Mouse (Mus musculus): Measurements from ENCODE around the gene Cdk6. TPM values are rescaled to one million over a fixed set of nuclear protein-coding genes. Genes with fewer than 3 reads are reported as not detected.

Gene Cdk6
- polyA plus RNA-seq, 1 experiment from 2014 or later: 34.0 TPM

- Histone ChIP-seq H3K27ac (no peak overlapping the region), H3K4me3 (no peak overlapping the region), H3K9me3 (replicated peaks) (no peaks in the 10 kb centered on the region), H3K36me3 (peaks cover 14% of the 10 kb centered on the region; the same call in 1 of the 2 replicates), H3K4me1 (no peaks in the 10 kb centered on the region), H3K27me3 (ENCODE audit: low read depth, poor library complexity, severe bottlenecking) (no peaks in the 10 kb centered on the region)
- 90% methylated on average over 22 of the region's 22 CpGs for WGBS
- DNase-seq (ENCODE audit: low spot score): no peak
Measured at GRCm38 (mm10) chr5:3472311-3473156, 131.2 kb downstream of the Cdk6 start.

- no peak overlapping the region for H3K4me3 ChIP-seq
- no peaks in the 10 kb centered on the region for H3K9me3 ChIP-seq (replicated peaks)
- H3K27me3 ChIP-seq (ENCODE audit: low read depth, poor library complexity, severe bottlenecking): no peaks in the 10 kb centered on the region
- 83% methylated on average over 3 of the region's 3 CpGs for WGBS
- H3K36me3 ChIP-seq: 0 out of 2 replicates have a peak, but pooled peaks cover 8% of the 10 kb centered on the region
- no peak overlapping the region for H3K27ac ChIP-seq
- DNase-seq (ENCODE audit: low spot score): no peak
- no peaks in the 10 kb centered on the region for H3K4me1 ChIP-seq
Measured at GRCm38 (mm10) chr5:3477711-3478110, 136.4 kb downstream of the Cdk6 start.

- WGBS: 90% methylated on average over 8 of the region's 8 CpGs
- Histone ChIP-seq H3K4me3 (no peak overlapping the region), H3K4me1 (no peaks in the 10 kb centered on the region), H3K36me3 (0 out of 2 replicates have a peak, but pooled peaks cover 5% of the 10 kb centered on the region), H3K27ac (no peak overlapping the region), H3K27me3 (ENCODE audit: low read depth, poor library complexity, severe bottlenecking) (no peaks in the 10 kb centered on the region), H3K9me3 (replicated peaks) (no peaks in the 10 kb centered on the region)
- no peak for DNase-seq (ENCODE audit: low spot score)
Measured at GRCm38 (mm10) chr5:3478216-3478615, 136.9 kb downstream of the Cdk6 start.

GRCm38 (mm10) chr5:3479016-3479795 lies 137.9 kb downstream of the Cdk6 start:
- H3K4me1 ChIP-seq: no peaks in the 10 kb centered on the region
- H3K36me3 ChIP-seq: peaks cover 11% of the 10 kb centered on the region
- no peak overlapping the region for H3K4me3 ChIP-seq
- H3K9me3 ChIP-seq (replicated peaks): no peaks in the 10 kb centered on the region
- H3K27me3 ChIP-seq (ENCODE audit: low read depth, poor library complexity, severe bottlenecking): no peaks in the 10 kb centered on the region
- DNase-seq (ENCODE audit: low spot score): no peak
- 88% methylated on average over 7 of the region's 7 CpGs for WGBS
- H3K27ac ChIP-seq: no peak overlapping the region

GRCm38 (mm10) chr5:3480637-3481395 lies 139.5 kb downstream of the Cdk6 start:
- no peaks in the 10 kb centered on the region for H3K9me3 ChIP-seq (replicated peaks)
- no peak overlapping the region for H3K4me3 ChIP-seq
- no peaks in the 10 kb centered on the region for H3K27me3 ChIP-seq (ENCODE audit: low read depth, poor library complexity, severe bottlenecking)
- WGBS: 92% methylated on average over 9 of the region's 9 CpGs
- H3K27ac ChIP-seq: no peak overlapping the region
- no peaks in the 10 kb centered on the region for H3K4me1 ChIP-seq
- H3K36me3 ChIP-seq: peaks cover 20% of the 10 kb centered on the region
- no peak for DNase-seq (ENCODE audit: low spot score)

GRCm38 (mm10) chr5:3482474-3482873 lies 141.2 kb downstream of the Cdk6 start:
- Histone ChIP-seq H3K4me1 (peaks cover 10% of the 10 kb centered on the region), H3K36me3 (peaks cover 20% of the 10 kb centered on the region), H3K27me3 (ENCODE audit: low read depth, poor library complexity, severe bottlenecking) (no peaks in the 10 kb centered on the region), H3K27ac (no peak overlapping the region), H3K9me3 (replicated peaks) (no peaks in the 10 kb centered on the region), H3K4me3 (no peak overlapping the region)
- 95% methylated on average over 7 of the region's 7 CpGs for WGBS
- DNase-seq (ENCODE audit: low spot score): no peak

GRCm38 (mm10) chr5:3483054-3483722 lies 141.9 kb downstream of the Cdk6 start:
- no peak overlapping the region for H3K27ac ChIP-seq
- H3K9me3 ChIP-seq (replicated peaks): no peaks in the 10 kb centered on the region
- DNase-seq (ENCODE audit: low spot score): no peak
- peaks cover 20% of the 10 kb centered on the region for H3K36me3 ChIP-seq
- H3K4me3 ChIP-seq: no peak overlapping the region
- H3K4me1 ChIP-seq: peaks cover 10% of the 10 kb centered on the region
- 98% methylated on average over 5 of the region's 5 CpGs for WGBS
- H3K27me3 ChIP-seq (ENCODE audit: low read depth, poor library complexity, severe bottlenecking): no peaks in the 10 kb centered on the region

- no peak for DNase-seq (ENCODE audit: low spot score)
- H3K4me3 ChIP-seq: no peak overlapping the region
- H3K4me1 ChIP-seq: peaks cover 20% of the 10 kb centered on the region
- WGBS: 39% methylated on average over 7 of the region's 7 CpGs
- H3K27me3 ChIP-seq (ENCODE audit: low read depth, poor library complexity, severe bottlenecking): no peaks in the 10 kb centered on the region
- no peaks in the 10 kb centered on the region for H3K9me3 ChIP-seq (replicated peaks)
- H3K36me3 ChIP-seq: peaks cover 26% of the 10 kb centered on the region
- no peak overlapping the region for H3K27ac ChIP-seq
Measured at GRCm38 (mm10) chr5:3486579-3487282, 145.4 kb downstream of the Cdk6 start.

- H3K27me3 ChIP-seq (ENCODE audit: low read depth, poor library complexity, severe bottlenecking): no peaks in the 10 kb centered on the region
- no peaks in the 10 kb centered on the region for H3K9me3 ChIP-seq (replicated peaks)
- H3K4me1 ChIP-seq: peaks cover 24% of the 10 kb centered on the region
- peak; percentile 26 for DNase-seq (ENCODE audit: low spot score)
- no peak overlapping the region for H3K4me3 ChIP-seq
- WGBS: 91% methylated on average over 16 of the region's 16 CpGs
- no peak overlapping the region for H3K27ac ChIP-seq
- peaks cover 26% of the 10 kb centered on the region for H3K36me3 ChIP-seq
Measured at GRCm38 (mm10) chr5:3488146-3488774, 147.0 kb downstream of the Cdk6 start.

- peaks cover 24% of the 10 kb centered on the region for H3K4me1 ChIP-seq
- H3K36me3 ChIP-seq: peaks cover 23% of the 10 kb centered on the region
- WGBS: 93% methylated on average over 3 of the region's 3 CpGs
Measured at GRCm38 (mm10) chr5:3490358-3490757, 149.1 kb downstream of the Cdk6 start.

GRCm38 (mm10) chr5:3491084-3491483 lies 149.8 kb downstream of the Cdk6 start:
- no peak overlapping the region for H3K4me3 ChIP-seq
- H3K9me3 ChIP-seq (replicated peaks): no peaks in the 10 kb centered on the region
- H3K4me1 ChIP-seq: peaks cover 24% of the 10 kb centered on the region
- peak overlapping the region; percentile 30; the same call in 1 of the 2 replicates for H3K27ac ChIP-seq
- peaks cover 19% of the 10 kb centered on the region for H3K36me3 ChIP-seq
- 28% methylated on average over 9 of the region's 9 CpGs for WGBS
- DNase-seq (ENCODE audit: low spot score): peak; percentile 42
- H3K27me3 ChIP-seq (ENCODE audit: low read depth, poor library complexity, severe bottlenecking): no peaks in the 10 kb centered on the region

More at GRCm38 (mm10) chr5:3490358-3490757, 149.1 kb downstream of the Cdk6 start:
- H3K27ac ChIP-seq: no peak overlapping the region
- no peaks in the 10 kb centered on the region for H3K27me3 ChIP-seq (ENCODE audit: low read depth, poor library complexity, severe bottlenecking)
- H3K9me3 ChIP-seq (replicated peaks): no peaks in the 10 kb centered on the region
- no peak for DNase-seq (ENCODE audit: low spot score)
- no peak overlapping the region for H3K4me3 ChIP-seq
